Mouse (Mus musculus) hindbrain, embryonic 16.5 days (tissue): ENCODE results near the gene Cd37. TPM values are rescaled to one million over a fixed set of nuclear protein-coding genes. Genes with fewer than 3 reads are reported as not detected.

Experiments
- ATAC-seq: fragments of 200-750 bp; cut with Nextera tagmentation; 2 replicates; pipeline ENCODE4 v1.8.0; 2017; ENCODE audit warnings: moderate TSS enrichment, moderate library complexity
- H3K27ac ChIP-seq: fragments of 300-500 bp; sonication (generic); 2 replicates; pipeline ENCODE4 v1.5.1; 2014; ENCODE audit warnings: low read depth, mild to moderate bottlenecking, control low read depth, low read length, moderate library complexity
- H3K27me3 ChIP-seq: fragments of 300-500 bp; sonication (generic); replicated peaks from 2 replicates; pipeline ENCODE4 v1.6.1; 2014; ENCODE audit warnings: low read length; ENCODE audit not compliant: control insufficient read depth, insufficient read depth
- H3K36me3 ChIP-seq: fragments of 300-500 bp; sonication (generic); 2 replicates; pipeline ENCODE4 v1.6.1; 2014; ENCODE audit warnings: mild to moderate bottlenecking, low read length, moderate library complexity, mixed read lengths; ENCODE audit not compliant: control insufficient read depth, insufficient read depth
- H3K4me1 ChIP-seq: fragments of 300-500 bp; sonication (generic); 2 replicates; pipeline ENCODE4 v1.6.1; 2014; ENCODE audit warnings: low read depth, low read length; ENCODE audit not compliant: control insufficient read depth, insufficient read depth
- H3K4me2 ChIP-seq: fragments of 300-500 bp; sonication (generic); 2 replicates; pipeline ENCODE4 v1.6.1; 2014; ENCODE audit warnings: mild to moderate bottlenecking, low read length, control low read depth, moderate library complexity
- H3K4me3 ChIP-seq: fragments of 300-500 bp; sonication (generic); 2 replicates; pipeline ENCODE4 v1.5.1; 2014; ENCODE audit warnings: mild to moderate bottlenecking, low read length, control low read depth, moderate library complexity
- H3K9ac ChIP-seq: fragments of 300-500 bp; sonication (generic); 2 replicates; pipeline ENCODE4 v1.6.1; 2014; ENCODE audit warnings: low read depth, mild to moderate bottlenecking, control low read depth, low read length, moderate library complexity
- H3K9me3 ChIP-seq: fragments of 300-500 bp; sonication (generic); 2 replicates; pipeline ENCODE4 v1.6.1; 2014; ENCODE audit warnings: mild to moderate bottlenecking, low read length, moderate library complexity; ENCODE audit not compliant: control insufficient read depth
- WGBS: fragments of 180-500 bp; shearing (Covaris S2); extraction: QIAGEN DNeasy Blood & Tissue Kit; methylation state at CpG from one replicate; pipeline ENCODE4 v1.1.7; 2014; 5-methylcytosine and 5-hydroxymethylcytosine counted together
- polyA plus RNA-seq: library from polyadenylated mRNA; unstranded; fragments of >200 nt; fragmentation: Nextera tagmentation; extraction: Ambion mirVana; gene quantifications from 2 replicates; pipeline ENCODE4 v1.2.1, GENCODE M21; 2015

Gene Cd37
- polyA plus RNA-seq, 1 experiment from 2014 or later: 1.3 TPM

- WGBS: 90% methylated on average over 6 of the region's 6 CpGs
- Histone ChIP-seq H3K9me3 (no peaks in the 10 kb centered on the region), H3K4me3 (no peak overlapping the region), H3K4me1 (no peaks in the 10 kb centered on the region; the same call in 1 of the 2 replicates), H3K9ac (no peak overlapping the region), H3K27me3 (peaks cover 8% of the 10 kb centered on the region), H3K27ac (no peak overlapping the region), H3K36me3 (no peaks in the 10 kb centered on the region), H3K4me2 (no peak overlapping the region)
- no peak for ATAC-seq
Observed at GRCm38 (mm10) chr7:45190186-45190585, 48.7 kb downstream of the Cd37 start.

GRCm38 (mm10) chr7:45189600-45189999 lies 49.3 kb downstream of the Cd37 start:
- peaks cover 11% of the 10 kb centered on the region for H3K27me3 ChIP-seq
- H3K9ac ChIP-seq: 0 out of 2 replicates have a peak overlapping the region, but pooled peaks have one; percentile 13
- ATAC-seq: no peak
- H3K4me1 ChIP-seq: no peaks in the 10 kb centered on the region; the same call in 1 of the 2 replicates
- no peak overlapping the region for H3K4me2 ChIP-seq
- H3K9me3 ChIP-seq: no peaks in the 10 kb centered on the region
- H3K36me3 ChIP-seq: no peaks in the 10 kb centered on the region
- 66% methylated on average over 15 of the region's 16 CpGs for WGBS
- H3K27ac ChIP-seq: no peak overlapping the region
- no peak overlapping the region for H3K4me3 ChIP-seq

GRCm38 (mm10) chr7:45185921-45186320 lies 53.0 kb downstream of the Cd37 start:
- no peak overlapping the region for H3K9ac ChIP-seq
- peaks cover 41% of the 10 kb centered on the region for H3K27me3 ChIP-seq
- no peak overlapping the region for H3K4me2 ChIP-seq
- 65% methylated on average over 7 of the region's 7 CpGs for WGBS
- no peak overlapping the region for H3K27ac ChIP-seq
- H3K4me3 ChIP-seq: no peak overlapping the region
- no peak for ATAC-seq
- H3K9me3 ChIP-seq: no peaks in the 10 kb centered on the region
- H3K36me3 ChIP-seq: no peaks in the 10 kb centered on the region
- H3K4me1 ChIP-seq: peaks cover 13% of the 10 kb centered on the region

DNA sequence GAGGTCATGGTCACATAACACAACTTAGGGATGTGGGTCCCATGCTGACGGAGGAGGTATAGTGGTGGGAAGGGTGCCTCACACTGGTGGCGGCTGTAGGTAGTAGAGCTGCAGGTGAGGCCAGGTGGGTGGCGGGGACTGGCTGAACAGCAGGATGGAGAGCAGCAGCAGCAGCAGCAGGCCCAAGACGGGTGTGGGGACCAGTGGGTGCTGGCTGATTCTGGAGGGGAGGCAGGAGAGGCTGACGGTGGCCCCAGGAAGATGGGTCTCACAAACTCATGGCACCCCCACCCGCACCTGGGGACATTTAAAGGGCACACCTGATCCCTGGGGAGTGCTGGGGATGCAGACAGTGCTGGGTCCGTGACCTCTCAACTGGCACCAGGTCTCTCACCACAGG lies 55.2 kb downstream of the Cd37 start:
- WGBS: 55% methylated on average over 7 of the region's 7 CpGs
- H3K27ac ChIP-seq: no peak overlapping the region
- peaks cover 59% of the 10 kb centered on the region for H3K27me3 ChIP-seq
- H3K9ac ChIP-seq: no peak overlapping the region
- H3K4me1 ChIP-seq: peaks cover 13% of the 10 kb centered on the region
- H3K36me3 ChIP-seq: no peaks in the 10 kb centered on the region
- no peak for ATAC-seq
- no peaks in the 10 kb centered on the region for H3K9me3 ChIP-seq
- H3K4me3 ChIP-seq: no peak overlapping the region
- no peak overlapping the region for H3K4me2 ChIP-seq

Other genes with a start within 250 kb of the Cd37 start
- 63.5 and 65.4 TPM in 2 replicates for gene Irf3, start 241.5 kb downstream of the Cd37 start, polyA plus RNA-seq
- gene Bcl2l12, start 240.4 kb downstream of the Cd37 start, polyA plus RNA-seq: 10.2 and 15.7 TPM in 2 replicates
- gene Scaf1, start 222.8 kb downstream of the Cd37 start, polyA plus RNA-seq: 38.6 and 47.1 TPM in 2 replicates
- gene Rras, start 221.2 kb downstream of the Cd37 start, polyA plus RNA-seq: 13.1 and 16.7 TPM in 2 replicates
- gene Prr12, start 186.2 kb downstream of the Cd37 start, polyA plus RNA-seq: 12.8 and 13.4 TPM in 2 replicates
- gene Nosip, start 176.7 kb downstream of the Cd37 start, polyA plus RNA-seq: 68.8 and 69.0 TPM in 2 replicates
- 15.7 and 16.7 TPM in 2 replicates for gene Prrg2, start 176.4 kb downstream of the Cd37 start, polyA plus RNA-seq
- 63.3 and 77.3 TPM in 2 replicates for gene Rcn3, start 146.9 kb downstream of the Cd37 start, polyA plus RNA-seq
- gene Fcgrt, start 135.3 kb downstream of the Cd37 start, polyA plus RNA-seq: 34.1 and 40.2 TPM in 2 replicates
- 698 and 709 TPM in 2 replicates for gene Rps11, start 114.7 kb downstream of the Cd37 start, polyA plus RNA-seq
- 587 and 622 TPM in 2 replicates for gene Rpl13a, start 110.4 kb downstream of the Cd37 start, polyA plus RNA-seq
- gene Gm45713, start 102.9 kb downstream of the Cd37 start, polyA plus RNA-seq: 0.16 and 0.37 TPM in 2 replicates
- 2.0 and 2.8 TPM in 2 replicates for gene Flt3l, start 102.7 kb downstream of the Cd37 start, polyA plus RNA-seq
- gene Pih1d1, start 84.8 kb downstream of the Cd37 start, polyA plus RNA-seq: 94.5 and 97.6 TPM in 2 replicates
- 18.8 and 22.9 TPM in 2 replicates for gene Aldh16a1, start 84.5 kb downstream of the Cd37 start, polyA plus RNA-seq
- 1.1 and 1.5 TPM in 2 replicates for gene Slc17a7, start 75.2 kb downstream of the Cd37 start, polyA plus RNA-seq
- not detected in 2 replicates for gene Gfy, start 59.5 kb downstream of the Cd37 start, polyA plus RNA-seq
- gene Pth2, start 58.1 kb downstream of the Cd37 start, polyA plus RNA-seq: 0.75 and 1.4 TPM in 2 replicates
- 0.54 and 0.65 TPM in 2 replicates for gene Ccdc155, start 34.2 kb downstream of the Cd37 start, polyA plus RNA-seq
- 13.6 and 18.4 TPM in 2 replicates for gene Dkkl1, start 27.0 kb downstream of the Cd37 start, polyA plus RNA-seq
- gene Tead2, start 23.4 kb downstream of the Cd37 start, polyA plus RNA-seq: 46.9 and 54.1 TPM in 2 replicates
- gene Slc6a16, start 2.0 kb upstream of the Cd37 start, polyA plus RNA-seq: 0.89 and 2.0 TPM in 2 replicates
- not detected in 2 replicates for gene Slc6a21, start 38.4 kb upstream of the Cd37 start, polyA plus RNA-seq
- gene Trpm4, start 94.7 kb upstream of the Cd37 start, polyA plus RNA-seq: 13.3 and 14.2 TPM in 2 replicates
- 0.28 and 0.72 TPM in 2 replicates for gene Hrc, start 96.2 kb upstream of the Cd37 start, polyA plus RNA-seq
- gene Ppfia3, start 127.9 kb upstream of the Cd37 start, polyA plus RNA-seq: 28.5 and 28.6 TPM in 2 replicates
- 41.4 and 70.3 TPM in 2 replicates for gene Lin7b, start 131.5 kb upstream of the Cd37 start, polyA plus RNA-seq
- 144 and 161 TPM in 2 replicates for gene Snrnp70, start 156.6 kb upstream of the Cd37 start, polyA plus RNA-seq
- gene Kcna7, start 166.5 kb upstream of the Cd37 start, polyA plus RNA-seq: 0.06 TPM in 1 of 2 replicates, not detected in the other
- gene Ntf5, start 174.6 kb upstream of the Cd37 start, polyA plus RNA-seq: 0.15 and 0.27 TPM in 2 replicates
- 2.0 and 2.3 TPM in 2 replicates for gene Lhb, start 181.7 kb upstream of the Cd37 start, polyA plus RNA-seq
- gene Gys1, start 195.7 kb upstream of the Cd37 start, polyA plus RNA-seq: 25.5 and 28.7 TPM in 2 replicates
- 94.3 and 108 TPM in 2 replicates for gene Ruvbl2, start 199.0 kb upstream of the Cd37 start, polyA plus RNA-seq
- gene Ftl1, start 220.8 kb upstream of the Cd37 start, polyA plus RNA-seq: 5,303 and 5,527 TPM in 2 replicates
- 226 and 242 TPM in 2 replicates for gene Bax, start 227.8 kb upstream of the Cd37 start, polyA plus RNA-seq
- 0.20 and 0.30 TPM in 2 replicates for gene Tulp2, start 242.8 kb upstream of the Cd37 start, polyA plus RNA-seq
- not detected in 2 replicates for gene Gm45808, start 247.7 kb upstream of the Cd37 start, polyA plus RNA-seq
- gene Dhdh, start 249.7 kb upstream of the Cd37 start, polyA plus RNA-seq: 4.0 and 4.3 TPM in 2 replicates